Mouse (Mus musculus): ENCODE results near the gene Tmem259.

Gene Tmem259

DNA sequence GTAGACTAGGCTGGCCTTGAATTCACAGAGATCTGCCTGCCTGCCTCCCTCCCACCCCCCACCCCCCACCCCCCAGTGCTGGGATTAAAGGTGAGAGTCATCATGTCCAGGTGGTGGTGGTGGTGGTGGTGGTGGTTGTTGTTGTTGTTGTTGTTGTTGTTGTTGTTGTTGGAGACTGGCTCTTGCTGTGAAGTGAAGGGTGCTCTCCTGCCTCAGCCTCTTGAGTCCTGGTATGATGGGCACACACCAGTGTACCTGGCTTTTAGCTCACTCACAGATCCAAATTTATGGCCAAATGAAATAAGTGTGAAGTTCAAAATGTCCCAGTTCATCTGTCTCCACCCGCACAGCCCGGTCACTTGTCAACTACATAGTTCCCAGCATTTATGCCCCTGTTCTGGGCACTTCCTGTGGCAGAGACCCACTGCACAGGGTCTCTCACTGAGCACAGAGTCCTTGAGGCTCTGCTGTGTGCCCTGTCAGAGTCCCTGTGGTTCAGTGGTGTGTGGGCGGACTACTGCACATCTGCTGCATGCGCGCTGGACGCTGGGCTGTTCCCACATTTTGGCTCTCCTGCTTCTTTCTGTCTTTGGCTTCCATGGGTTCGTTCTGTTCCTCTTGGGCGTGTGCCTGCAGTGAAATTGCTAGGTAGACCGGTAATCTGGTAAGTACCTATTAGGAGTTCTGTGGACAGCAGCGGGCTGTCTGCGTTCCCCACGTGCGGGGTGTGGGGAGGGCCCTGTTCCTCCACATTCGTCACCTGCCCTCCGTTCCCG is 49.1 kb downstream of the Tmem259 start:
- DNase-seq (ENCODE audit: low read depth, low spot score): no peak

DNA sequence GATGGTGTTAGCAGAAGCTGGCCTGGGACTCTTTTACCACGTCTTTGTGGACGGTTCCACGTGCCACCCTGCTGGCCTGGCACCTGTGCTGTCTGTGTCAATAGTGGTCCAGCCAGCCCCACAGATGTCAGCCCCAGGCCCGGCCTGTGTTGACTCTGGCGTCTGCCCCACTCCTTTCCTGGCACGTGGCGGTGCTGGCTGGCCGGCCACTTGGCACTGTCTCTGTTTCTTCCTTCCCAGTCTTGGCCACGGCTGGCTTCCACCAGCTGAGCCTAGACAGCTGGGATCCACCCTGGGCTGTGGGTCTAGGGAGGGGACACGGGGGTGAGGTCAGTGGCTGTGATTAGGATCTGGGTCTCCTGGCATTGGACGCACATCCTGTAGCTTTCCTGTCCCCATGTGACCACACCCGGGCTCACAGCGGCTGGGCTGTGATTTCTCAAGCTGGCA is 49.8 kb downstream of the Tmem259 start:
- DNase-seq (ENCODE audit: low read depth, low spot score): no peak

DNA sequence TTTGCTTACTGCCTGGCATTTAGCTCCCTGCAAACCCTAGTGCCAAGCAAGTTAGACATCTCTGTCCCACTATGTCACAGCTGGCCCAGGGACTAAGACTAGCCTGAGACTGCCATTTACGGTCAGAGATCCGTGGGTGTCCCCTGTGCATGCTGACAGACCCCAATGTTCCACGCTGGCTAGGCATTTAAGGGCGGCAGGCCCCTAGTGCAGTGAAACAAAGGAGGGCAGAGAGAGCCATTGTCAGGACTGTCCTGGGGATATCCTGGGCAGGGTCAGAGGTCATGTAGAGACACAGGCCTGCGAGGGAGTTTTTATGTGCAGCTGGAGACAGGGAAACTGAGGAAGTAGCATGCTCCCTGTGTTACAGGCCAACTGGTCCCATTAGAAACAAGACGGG is 50.3 kb downstream of the Tmem259 start:
- DNase-seq (ENCODE audit: low read depth, low spot score): no peak

DNA sequence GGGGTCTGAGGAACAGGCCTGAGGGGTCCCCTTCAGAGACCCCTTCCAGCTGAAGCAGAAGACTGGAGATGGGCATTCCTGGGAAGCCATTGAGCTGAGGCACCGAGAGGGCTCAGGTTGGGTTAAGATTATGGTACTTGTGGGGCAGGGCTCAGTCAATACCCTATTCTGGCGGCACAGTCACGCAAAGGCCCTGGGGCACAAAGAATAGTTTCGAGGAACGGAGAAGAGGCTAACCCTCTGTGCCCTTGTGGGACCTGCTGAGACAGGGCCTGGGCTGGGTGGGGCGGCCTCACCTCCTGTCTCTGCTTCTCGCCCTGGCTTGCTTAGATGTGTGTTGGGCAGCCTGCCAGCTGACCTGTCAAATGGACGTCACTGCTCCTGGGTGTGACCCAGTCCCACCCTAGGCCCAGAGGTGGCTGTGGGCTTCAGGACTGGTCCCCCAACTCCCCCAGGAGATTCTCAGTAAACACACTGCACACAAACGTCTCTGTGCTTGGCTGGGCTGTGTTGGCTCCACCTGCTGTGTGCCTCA is 50.9 kb downstream of the Tmem259 start:
- DNase-seq (ENCODE audit: low read depth, low spot score): no peak

DNA sequence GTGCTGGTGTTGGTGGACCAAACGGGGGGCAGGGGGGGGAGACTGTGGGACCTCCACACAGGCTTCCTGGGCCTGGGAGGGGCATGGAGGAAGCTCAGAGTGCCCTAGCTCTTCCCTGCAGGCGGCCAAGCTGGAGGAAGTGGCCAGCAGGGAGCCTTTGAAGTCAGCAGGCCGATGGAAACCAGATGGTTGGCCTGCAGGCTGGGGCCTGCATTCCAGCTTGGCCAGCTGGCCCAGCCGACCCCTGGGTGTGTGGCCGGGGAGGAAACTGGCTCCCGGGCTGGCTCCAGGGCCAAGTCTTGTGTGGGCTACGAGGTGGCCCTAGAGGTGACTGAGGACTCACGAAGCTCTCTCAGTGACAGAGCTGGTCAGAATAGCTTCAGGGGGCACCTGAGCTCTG is 51.4 kb downstream of the Tmem259 start:
- DNase-seq (ENCODE audit: low read depth, low spot score): no peak

DNA sequence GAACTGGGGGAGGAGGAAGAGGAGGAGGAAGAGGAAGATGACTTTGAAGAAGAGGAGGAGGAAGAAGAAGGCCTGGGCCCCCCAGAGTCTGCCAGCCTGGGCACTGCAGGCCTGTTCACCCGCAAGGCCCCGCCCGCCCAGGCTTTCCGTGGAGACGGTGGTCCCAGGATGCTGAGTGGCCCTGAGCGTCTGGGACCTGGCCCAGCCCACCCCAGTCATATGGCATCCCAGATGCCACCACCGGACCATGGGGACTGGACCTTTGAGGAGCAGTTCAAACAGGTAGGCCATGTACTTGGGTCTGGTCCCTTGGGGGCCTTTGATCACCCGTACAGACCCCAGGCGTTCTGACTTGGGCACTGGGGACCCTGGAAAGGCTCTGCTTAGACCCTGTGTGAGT is 52.3 kb downstream of the Tmem259 start:
- no peak for DNase-seq (ENCODE audit: low read depth, low spot score)

DNA sequence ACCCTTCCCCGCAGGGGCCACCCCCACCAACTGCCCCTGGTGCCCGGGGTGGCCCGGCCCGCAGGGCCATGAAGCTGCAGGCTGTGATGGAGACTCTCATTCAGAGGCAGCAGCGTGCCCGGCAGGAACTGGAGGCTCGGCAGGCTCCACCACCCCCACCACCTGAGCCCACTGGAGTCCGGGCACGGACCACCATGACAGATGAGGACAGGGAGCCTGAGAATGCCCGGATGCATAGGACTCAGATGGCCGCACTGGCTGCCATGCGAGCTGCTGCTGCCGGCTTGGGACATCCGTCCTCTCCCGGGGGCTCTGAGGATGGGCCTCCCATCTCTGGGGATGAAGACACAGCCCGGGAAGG is 53.3 kb downstream of the Tmem259 start:
- DNase-seq (ENCODE audit: low read depth, low spot score): no peak

DNA sequence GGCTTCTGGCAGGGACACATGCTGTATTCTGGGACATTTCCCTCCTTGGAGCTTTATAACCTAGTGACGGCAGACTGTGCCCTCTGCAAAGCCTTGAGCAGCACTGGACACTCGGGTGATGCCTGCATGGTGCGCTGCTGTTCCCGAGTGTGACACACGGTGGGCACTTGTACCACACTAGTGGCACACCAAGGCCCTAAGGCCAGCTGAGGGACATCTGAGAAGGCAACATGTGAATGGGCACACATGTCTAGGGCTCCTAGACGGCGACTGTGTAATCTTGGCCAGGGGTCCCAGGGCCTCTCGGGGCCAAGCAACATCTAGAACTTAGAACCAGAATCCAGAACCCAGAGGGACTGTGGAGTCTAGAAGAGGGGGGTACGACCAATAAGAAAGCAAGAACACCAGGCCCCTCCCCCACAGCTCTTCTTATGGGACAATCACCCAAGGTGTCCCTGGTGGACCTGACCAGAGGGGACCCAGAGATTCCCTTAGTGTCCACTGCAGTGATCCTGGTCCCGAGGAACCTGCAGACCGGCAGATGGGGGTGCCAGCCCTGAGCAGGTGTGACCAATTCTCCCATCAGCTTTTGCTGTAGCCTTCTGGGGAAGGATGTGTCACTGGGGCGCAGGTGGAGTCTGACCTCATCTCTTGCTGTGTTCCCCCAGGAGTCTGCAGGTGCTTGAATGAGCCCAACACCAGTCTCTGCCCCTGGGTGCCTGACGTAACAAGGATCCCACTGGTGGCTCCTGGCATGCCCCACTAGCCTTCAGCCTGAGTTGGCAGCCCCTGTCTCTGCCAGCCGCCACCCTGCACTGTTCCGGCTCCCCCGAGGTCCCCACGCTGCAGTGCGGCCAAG is 53.9 kb downstream of the Tmem259 start:
- DNase-seq (ENCODE audit: low read depth, low spot score): no peak

DNA sequence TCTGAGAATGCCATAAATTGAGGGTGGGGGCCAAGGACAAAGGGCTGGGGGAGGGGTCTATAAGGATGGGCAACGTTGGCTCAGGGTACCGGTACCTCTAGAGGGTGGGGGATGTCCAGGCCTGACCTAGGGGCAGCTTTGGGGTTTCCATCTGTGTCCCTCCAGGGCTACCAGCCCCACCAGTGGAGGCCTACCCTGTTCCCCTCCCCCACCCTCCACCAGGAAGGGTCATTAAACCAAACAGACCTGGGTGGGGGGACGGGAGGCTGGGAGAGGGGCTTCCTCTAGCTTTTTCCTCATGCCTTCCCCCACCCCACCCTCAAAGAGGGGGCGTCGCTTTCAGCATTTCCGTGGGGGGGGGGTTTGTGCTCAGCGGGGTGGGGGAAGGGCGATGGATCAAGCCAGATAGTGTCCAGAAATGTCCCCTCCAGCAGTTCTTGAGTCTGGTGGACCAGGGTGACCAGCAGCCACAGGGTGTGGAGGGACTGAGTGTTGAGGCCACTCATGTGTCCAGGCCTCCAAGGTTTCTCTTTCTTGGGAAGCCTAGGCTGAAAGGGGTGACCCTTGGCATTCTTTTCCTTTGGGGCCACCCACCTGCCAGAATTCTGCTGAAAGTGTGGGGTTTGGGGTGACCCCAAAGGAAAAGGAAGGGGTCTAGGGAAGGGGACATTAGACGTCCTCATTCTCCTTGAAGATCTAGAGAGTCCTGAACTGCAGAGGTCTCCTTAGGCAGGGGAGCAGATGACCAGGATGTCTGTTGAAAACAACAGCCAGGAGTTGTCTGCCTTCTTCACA is 55.0 kb downstream of the Tmem259 start:
- DNase-seq (ENCODE audit: low read depth, low spot score): no peak

DNA sequence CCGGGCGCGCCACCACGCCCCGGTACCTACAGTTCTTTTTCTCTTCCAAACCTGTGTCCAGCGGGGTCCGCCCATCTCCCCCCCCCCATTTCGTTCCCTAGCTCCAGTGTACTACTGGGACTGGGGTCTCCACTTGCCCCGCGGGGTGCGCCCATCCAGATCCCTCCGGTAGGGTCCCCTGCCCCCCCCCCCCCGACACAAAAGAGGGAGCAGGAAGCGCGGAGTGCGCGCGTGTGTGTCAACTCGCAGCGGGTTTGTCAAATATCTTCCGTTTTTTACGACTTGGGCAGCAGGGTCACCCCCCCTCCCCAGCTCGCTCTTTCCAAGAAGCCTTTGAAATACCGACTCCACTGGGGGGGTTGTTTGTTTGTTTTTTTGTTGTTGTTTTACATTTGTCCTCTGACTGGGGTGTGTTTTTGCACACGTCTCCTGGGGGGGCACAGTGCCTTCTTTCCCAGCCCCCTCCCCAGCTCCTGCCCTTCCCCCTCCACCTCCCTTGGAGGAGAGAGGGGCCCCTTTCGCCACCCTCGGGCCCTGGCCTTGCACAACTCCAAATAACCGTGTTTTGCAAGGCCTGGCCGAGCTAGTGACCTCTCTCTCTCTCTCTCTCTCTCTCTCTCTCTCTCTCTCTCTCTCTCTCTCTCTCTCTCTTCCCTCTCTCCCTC is 56.0 kb downstream of the Tmem259 start:
- DNase-seq (ENCODE audit: low read depth, low spot score): no peak

DNA sequence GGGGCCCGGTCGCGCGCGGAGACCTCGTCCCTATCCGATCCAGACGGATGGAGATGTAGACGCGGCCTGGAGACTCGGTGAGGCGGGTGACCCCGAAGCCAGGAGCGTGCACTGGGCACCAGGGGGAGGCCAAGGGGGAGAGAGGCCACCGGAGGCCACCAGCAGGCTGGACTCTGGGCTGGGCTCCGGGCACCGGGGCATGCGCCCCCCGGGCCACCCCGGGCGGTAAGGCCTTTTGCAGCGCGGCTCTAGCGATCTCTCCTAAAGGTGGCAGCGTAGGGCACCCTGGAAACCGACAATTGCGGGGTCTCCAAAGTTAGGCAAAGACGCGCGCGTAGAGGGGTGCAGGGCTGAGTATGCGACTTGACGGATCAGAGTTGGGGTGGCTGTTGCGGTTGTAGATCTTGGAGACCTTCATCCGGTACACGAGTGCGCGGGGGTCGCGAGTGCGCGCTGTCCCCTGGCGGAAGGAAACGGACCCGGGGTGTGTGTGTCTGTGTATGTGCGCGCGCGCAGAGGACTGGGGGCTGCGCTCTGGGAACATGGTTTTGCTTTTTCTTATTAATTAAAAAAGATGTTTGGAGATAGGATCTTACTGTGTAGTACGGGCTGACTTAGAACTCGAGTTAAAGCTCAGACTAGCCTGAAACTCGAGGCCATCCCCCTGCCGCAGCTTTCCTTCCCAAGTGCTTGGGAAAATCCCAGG is 56.7 kb downstream of the Tmem259 start:
- DNase-seq (ENCODE audit: low read depth, low spot score): peak; percentile 39

DNA sequence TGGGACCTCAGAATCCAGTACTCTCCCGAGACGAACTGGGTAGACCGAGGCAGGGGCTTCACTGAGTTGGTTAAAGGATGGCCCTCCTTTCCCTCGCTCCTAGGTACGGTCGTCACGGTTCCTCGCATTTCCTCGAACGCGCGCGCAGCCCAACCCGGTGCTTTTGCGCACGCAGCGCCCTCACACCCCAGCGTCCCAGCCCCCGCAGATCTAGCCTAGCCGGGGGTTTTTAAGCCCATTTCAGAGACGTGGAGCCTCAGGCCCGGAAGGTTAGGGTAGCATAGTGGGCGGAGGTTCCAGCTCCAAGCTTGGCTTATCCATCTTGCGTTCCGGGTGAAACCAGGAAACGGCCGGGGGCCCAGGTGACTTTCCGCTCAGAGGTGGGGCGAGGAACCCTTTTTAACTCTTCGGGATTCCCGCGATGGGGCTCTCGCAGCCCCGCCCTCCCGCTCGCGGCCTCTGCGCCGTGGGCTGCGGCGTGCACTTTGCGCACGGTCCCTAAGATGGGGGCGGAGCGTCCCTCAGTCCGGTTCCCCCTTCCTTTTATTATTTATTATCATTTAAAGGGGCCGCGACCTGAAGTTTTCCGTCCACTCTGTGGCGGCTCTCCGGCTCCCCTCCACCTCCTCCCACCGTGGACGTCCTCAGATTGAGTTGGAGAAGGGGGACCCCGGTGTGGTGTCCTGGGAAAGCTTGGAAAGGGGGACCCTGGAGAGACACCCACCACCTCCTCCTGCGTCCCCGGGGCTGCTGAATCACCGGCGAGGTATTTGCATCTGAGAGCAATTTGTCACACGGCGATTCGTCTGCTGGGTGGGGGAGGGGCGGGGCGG is 57.4 kb downstream of the Tmem259 start, which contains the start of gene Arid3a:
Arid3a (plus strand) TSS at position 553 of the 833 bp plus-strand sequence.
- DNase-seq (ENCODE audit: low read depth, low spot score): peak; percentile 96

DNA sequence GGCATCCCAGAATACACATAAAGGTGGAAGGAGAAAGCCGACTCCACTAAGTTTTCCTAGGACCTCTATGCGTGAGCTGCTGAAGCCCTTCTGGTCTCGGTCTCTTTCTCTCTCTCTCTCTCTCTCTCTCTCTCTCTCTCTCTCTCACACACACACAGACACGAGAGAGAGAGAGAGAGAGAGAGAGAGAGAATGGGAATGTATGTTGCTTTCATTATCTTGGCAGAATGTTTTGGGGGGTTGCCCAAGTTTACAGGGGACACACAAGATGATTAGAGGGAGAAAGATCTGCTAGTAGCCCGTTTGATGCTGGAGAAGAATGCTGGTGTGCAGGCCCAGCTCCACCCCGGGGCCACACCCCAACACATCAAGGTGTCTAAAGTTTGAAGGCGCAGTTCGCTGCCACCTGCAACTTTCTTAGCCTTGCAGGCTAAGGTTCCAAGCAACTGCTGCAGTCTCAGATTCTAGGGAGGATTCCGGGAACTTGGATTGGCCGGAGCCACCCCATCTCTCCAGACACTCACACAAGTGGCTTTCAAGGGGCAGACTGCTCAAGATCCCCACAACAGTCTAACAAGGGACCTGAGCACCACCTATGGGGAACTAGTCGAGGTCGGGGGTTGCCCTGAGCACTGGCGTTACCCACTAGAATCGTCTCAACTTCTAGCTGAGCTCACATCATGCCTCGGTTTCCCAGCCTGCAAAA is 58.2 kb downstream of the Tmem259 start:
- no peak for DNase-seq (ENCODE audit: low read depth, low spot score)

DNA sequence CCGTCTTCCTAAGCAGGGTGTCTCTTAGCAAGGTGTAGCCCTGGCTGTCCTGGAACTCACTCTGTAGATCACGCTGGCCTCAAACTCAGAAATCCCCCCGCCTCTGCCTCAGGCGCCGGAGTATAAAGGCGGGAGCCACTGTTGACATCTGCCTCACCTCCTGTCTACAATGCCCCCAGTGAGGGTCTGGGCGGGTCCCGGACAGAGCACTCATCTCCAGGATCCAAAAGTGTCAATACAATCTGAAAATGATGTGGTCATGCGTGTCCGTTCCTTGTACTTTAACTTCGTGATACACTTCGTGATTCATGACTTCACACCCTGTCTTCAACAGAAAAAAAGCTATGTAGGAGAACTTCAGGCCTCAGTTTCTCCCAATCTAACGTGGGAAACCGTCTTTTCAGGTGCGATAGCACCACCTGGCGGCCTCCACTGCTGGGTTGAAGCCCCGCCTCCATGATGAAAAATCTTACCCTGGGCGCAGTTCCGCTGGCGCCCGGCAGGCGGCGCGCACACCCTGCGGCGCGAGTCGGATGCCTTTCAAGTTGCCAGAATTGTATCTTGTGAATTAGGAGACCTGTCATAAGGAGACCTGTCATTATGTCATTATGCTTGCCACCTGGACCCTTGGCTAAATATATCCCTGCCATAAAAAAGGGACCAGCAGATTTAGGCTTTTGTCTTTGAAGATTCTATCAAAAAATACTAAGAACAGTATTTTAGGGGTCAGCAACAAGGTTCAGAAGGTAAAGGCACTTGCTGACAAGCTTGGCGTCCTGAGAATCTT is 58.9 kb downstream of the Tmem259 start:
- DNase-seq (ENCODE audit: low read depth, low spot score): peak; percentile 84

All from ES-CJ7 (cell line).